Mouse (Mus musculus): Measurements from ENCODE around the gene Rtf1.
A peak's percentile ranks its signal among the peaks of the same experiment; 100 is the strongest.

- TF ChIP-seq CTCF (IDR thresholded peaks at IDR 0.05; ENCODE audit: low read depth, low read length), result 0 out of 2 replicates have a peak, but pooled peaks have one; percentile 12
- peak; percentile 80 for TF ChIP-seq POLR2A (IDR thresholded peaks at IDR 0.05; ENCODE audit: borderline replicate concordance, low read depth, low read length)
Measured at GRCm38 (mm10) chr2:119674525-119675214, at the start of gene Rtf1.

All from bone marrow macrophage, adult 2 months (primary cell).